Mouse (Mus musculus): ENCODE results near the gene Krt87. TPM values are rescaled to one million over a fixed set of nuclear protein-coding genes. Genes with fewer than 3 reads are reported as not detected.

Krt87 gene
- polyA plus RNA-seq, 1 experiment = not detected

GRCm38 (mm10) chr15:101420903-101421302, 17.7 kb downstream of the Krt87 start:
- Histone ChIP-seq H3K36me3 (ENCODE audit: control insufficient read depth, insufficient read depth) (no peaks in the 10 kb centered on the region), H3K27me3 (ENCODE audit: control insufficient read depth, insufficient read depth, insufficient read length) (peaks cover 49% of the 10 kb centered on the region), H3K79me2 (ENCODE audit: control insufficient read depth, insufficient read depth) (no peaks in the 10 kb centered on the region), H3K4me3 (ENCODE audit: insufficient read depth, poor library complexity, severe bottlenecking) (no peak overlapping the region), H3K79me3 (ENCODE audit: low read depth) (no peaks in the 10 kb centered on the region), H3ac (ENCODE audit: control insufficient read depth, insufficient read length, low read depth) (no peak overlapping the region)
- TF ChIP-seq FOSL1 (IDR thresholded peaks at IDR 0.05; ENCODE audit: insufficient read depth, low read length, poor library complexity, severe bottlenecking) (no peak), USF1 (IDR thresholded peaks at IDR 0.05; ENCODE audit: low read depth) (no peak), CTCF (IDR thresholded peaks at IDR 0.05; ENCODE audit: control insufficient read depth, insufficient read depth, insufficient read length) (no peak), MYOD1 (IDR thresholded peaks at IDR 0.05; ENCODE audit: control insufficient read depth, insufficient read length, low read depth) (no peak), MAX (IDR thresholded peaks at IDR 0.05) (no peak), CEBPB (IDR thresholded peaks at IDR 0.05; ENCODE audit: low read depth) (no peak), MYOG (IDR thresholded peaks at IDR 0.05; ENCODE audit: control insufficient read depth, extremely low read depth, insufficient read length) (no peak)

- H3K4me3 ChIP-seq (ENCODE audit: insufficient read depth, poor library complexity, severe bottlenecking) = no peak overlapping the region
- no peak for TF ChIP-seq USF1 (IDR thresholded peaks at IDR 0.05; ENCODE audit: low read depth)
- TF ChIP-seq MYOD1 (IDR thresholded peaks at IDR 0.05; ENCODE audit: control insufficient read depth, insufficient read length, low read depth) = no peak
- TF ChIP-seq CTCF (IDR thresholded peaks at IDR 0.05; ENCODE audit: control insufficient read depth, insufficient read depth, insufficient read length) = no peak
- TF ChIP-seq FOSL1 (IDR thresholded peaks at IDR 0.05; ENCODE audit: insufficient read depth, low read length, poor library complexity, severe bottlenecking) = no peak
- TF ChIP-seq MAX (IDR thresholded peaks at IDR 0.05) = no peak
- no peak for TF ChIP-seq MYOG (IDR thresholded peaks at IDR 0.05; ENCODE audit: control insufficient read depth, extremely low read depth, insufficient read length)
- TF ChIP-seq CEBPB (IDR thresholded peaks at IDR 0.05; ENCODE audit: low read depth) = no peak
- no peak overlapping the region for H3ac ChIP-seq (ENCODE audit: control insufficient read depth, insufficient read length, low read depth)
- no peaks in the 10 kb centered on the region for H3K79me2 ChIP-seq (ENCODE audit: control insufficient read depth, insufficient read depth)
- no peaks in the 10 kb centered on the region for H3K36me3 ChIP-seq (ENCODE audit: control insufficient read depth, insufficient read depth)
- H3K79me3 ChIP-seq (ENCODE audit: low read depth) = no peaks in the 10 kb centered on the region
- peaks cover 53% of the 10 kb centered on the region for H3K27me3 ChIP-seq (ENCODE audit: control insufficient read depth, insufficient read depth, insufficient read length)
Observed at GRCm38 (mm10) chr15:101418950-101419349, 19.7 kb downstream of the Krt87 start.

GRCm38 (mm10) chr15:101414807-101415565, 23.6 kb downstream of the Krt87 start:
- Histone ChIP-seq H3K79me2 (ENCODE audit: control insufficient read depth, insufficient read depth) (no peaks in the 10 kb centered on the region), H3K4me3 (ENCODE audit: insufficient read depth, poor library complexity, severe bottlenecking) (no peak overlapping the region), H3K27me3 (ENCODE audit: control insufficient read depth, insufficient read depth, insufficient read length) (peaks cover 69% of the 10 kb centered on the region), H3K79me3 (ENCODE audit: low read depth) (no peaks in the 10 kb centered on the region), H3ac (ENCODE audit: control insufficient read depth, insufficient read length, low read depth) (no peak overlapping the region), H3K36me3 (ENCODE audit: control insufficient read depth, insufficient read depth) (no peaks in the 10 kb centered on the region)
- TF ChIP-seq MYOG (IDR thresholded peaks at IDR 0.05; ENCODE audit: control insufficient read depth, extremely low read depth, insufficient read length) (no peak), USF1 (IDR thresholded peaks at IDR 0.05; ENCODE audit: low read depth) (no peak), MAX (IDR thresholded peaks at IDR 0.05) (no peak), CTCF (IDR thresholded peaks at IDR 0.05; ENCODE audit: control insufficient read depth, insufficient read depth, insufficient read length) (no peak), CEBPB (IDR thresholded peaks at IDR 0.05; ENCODE audit: low read depth) (no peak), MYOD1 (IDR thresholded peaks at IDR 0.05; ENCODE audit: control insufficient read depth, insufficient read length, low read depth) (no peak), FOSL1 (IDR thresholded peaks at IDR 0.05; ENCODE audit: insufficient read depth, low read length, poor library complexity, severe bottlenecking) (no peak)

- H3K36me3 ChIP-seq (ENCODE audit: control insufficient read depth, insufficient read depth) = no peaks in the 10 kb centered on the region
- TF ChIP-seq CEBPB (IDR thresholded peaks at IDR 0.05; ENCODE audit: low read depth) (no peak), MAX (IDR thresholded peaks at IDR 0.05) (no peak), MYOD1 (IDR thresholded peaks at IDR 0.05; ENCODE audit: control insufficient read depth, insufficient read length, low read depth) (no peak), FOSL1 (IDR thresholded peaks at IDR 0.05; ENCODE audit: insufficient read depth, low read length, poor library complexity, severe bottlenecking) (no peak), USF1 (IDR thresholded peaks at IDR 0.05; ENCODE audit: low read depth) (no peak), CTCF (IDR thresholded peaks at IDR 0.05; ENCODE audit: control insufficient read depth, insufficient read depth, insufficient read length) (no peak)
- H3K79me3 ChIP-seq (ENCODE audit: low read depth) = no peaks in the 10 kb centered on the region
- no peak overlapping the region for H3ac ChIP-seq (ENCODE audit: control insufficient read depth, insufficient read length, low read depth)
- H3K4me3 ChIP-seq (ENCODE audit: insufficient read depth, poor library complexity, severe bottlenecking) = no peak overlapping the region
- peaks cover 64% of the 10 kb centered on the region for H3K27me3 ChIP-seq (ENCODE audit: control insufficient read depth, insufficient read depth, insufficient read length)
- no peaks in the 10 kb centered on the region for H3K79me2 ChIP-seq (ENCODE audit: control insufficient read depth, insufficient read depth)
Observed at GRCm38 (mm10) chr15:101413916-101414635, 24.5 kb downstream of the Krt87 start.

GRCm38 (mm10) chr15:101412188-101412587, 26.4 kb downstream of the Krt87 start:
- Histone ChIP-seq H3K27me3 (ENCODE audit: control insufficient read depth, insufficient read depth, insufficient read length) (peaks cover 66% of the 10 kb centered on the region), H3K36me3 (ENCODE audit: control insufficient read depth, insufficient read depth) (no peaks in the 10 kb centered on the region), H3K79me3 (ENCODE audit: low read depth) (no peaks in the 10 kb centered on the region), H3K79me2 (ENCODE audit: control insufficient read depth, insufficient read depth) (no peaks in the 10 kb centered on the region), H3K4me3 (ENCODE audit: insufficient read depth, poor library complexity, severe bottlenecking) (no peak overlapping the region), H3ac (ENCODE audit: control insufficient read depth, insufficient read length, low read depth) (no peak overlapping the region)
- TF ChIP-seq FOSL1 (IDR thresholded peaks at IDR 0.05; ENCODE audit: insufficient read depth, low read length, poor library complexity, severe bottlenecking) (no peak), USF1 (IDR thresholded peaks at IDR 0.05; ENCODE audit: low read depth) (no peak), CEBPB (IDR thresholded peaks at IDR 0.05; ENCODE audit: low read depth) (no peak), CTCF (IDR thresholded peaks at IDR 0.05; ENCODE audit: control insufficient read depth, insufficient read depth, insufficient read length) (no peak), MYOG (IDR thresholded peaks at IDR 0.05; ENCODE audit: control insufficient read depth, extremely low read depth, insufficient read length) (no peak), MAX (IDR thresholded peaks at IDR 0.05) (no peak)

All from C2C12 (cell line).